Mouse (Mus musculus) spleen, embryonic (tissue): ENCODE data around the gene Prpf4.

Source experiments
- CTCF ChIA-PET: fragments of 350-600 bp; sonication (Branson Sonifier 250); formaldehyde crosslinking; loops from one replicate; lab custom pipeline; 2022; lab: Charles Lee

Gene Prpf4

GRCm38 (mm10) chr4:62389592-62390512, 18.7 kb upstream of the Prpf4 start:
- CTCF ChIA-PET, result no interaction called here

DNA sequence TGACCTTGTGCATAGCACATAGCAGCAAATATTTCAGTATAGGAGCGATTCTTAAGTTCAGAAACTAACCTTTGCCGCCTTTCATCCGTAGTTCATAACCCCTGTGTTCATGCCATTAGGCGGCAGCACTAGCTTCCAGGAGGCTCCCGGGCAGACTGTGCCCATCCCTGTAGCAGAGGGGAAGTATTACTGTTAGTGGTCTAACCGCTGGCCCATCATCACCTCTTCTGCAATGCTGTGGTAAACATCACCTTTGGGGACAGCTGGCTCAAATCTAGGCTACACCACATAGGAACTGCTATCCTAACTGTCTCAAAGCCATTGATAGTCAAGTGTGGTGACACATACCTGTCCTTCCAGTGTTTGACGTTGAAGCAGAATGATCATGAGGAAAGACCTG, 16.7 kb upstream of the Prpf4 start:
- CTCF ChIA-PET, result interaction anchor here (0.6 kb wide), 2 partner anchors 54 to 101 kb away, joined by 3 to 4 read pairs; no protein-coding TSS in a partner anchor

- CTCF ChIA-PET, result no interaction called here
Measured at GRCm38 (mm10) chr4:62393459-62393858, 15.1 kb upstream of the Prpf4 start.

GRCm38 (mm10) chr4:62395806-62396205, 12.8 kb upstream of the Prpf4 start:
- CTCF ChIA-PET, result no interaction called here

GRCm38 (mm10) chr4:62397616-62398365, 10.8 kb upstream of the Prpf4 start:
- CTCF ChIA-PET, result no interaction called here

DNA sequence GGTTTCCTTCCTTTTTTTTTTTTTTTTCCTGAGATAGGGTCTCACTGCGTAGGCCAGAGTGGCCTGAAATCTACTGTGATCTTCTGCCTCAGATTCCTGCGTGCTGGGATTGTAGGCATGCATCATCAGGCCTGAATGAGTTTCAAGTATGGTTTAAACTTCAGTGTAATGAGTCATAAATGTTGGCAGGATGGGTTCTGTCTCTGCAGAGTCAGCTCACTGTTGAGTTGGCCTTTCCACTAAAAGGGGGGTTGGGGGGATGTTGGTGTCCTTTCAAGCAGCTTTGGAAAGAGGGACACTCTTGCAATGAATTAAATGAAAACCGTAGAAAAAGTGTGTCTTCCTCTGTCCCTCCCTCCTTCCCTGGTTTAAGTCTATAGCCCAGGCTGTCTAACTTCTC, 9.6 kb upstream of the Prpf4 start:
- CTCF ChIA-PET, result no interaction called here

- CTCF ChIA-PET, result no interaction called here
Measured at GRCm38 (mm10) chr4:62406133-62406532, 2.5 kb upstream of the Prpf4 start.

GRCm38 (mm10) chr4:62407730-62408582, 641 bp upstream of the Prpf4 start:
- CTCF ChIA-PET, result interaction anchor here (0.6 to 1.0 kb wide), 3 partner anchors 41 to 56 kb away, joined by 3 to 5 read pairs (median 3); no protein-coding TSS in a partner anchor

- CTCF ChIA-PET, result interaction anchor here (0.5 kb wide), 1 partner anchor 124 kb away, joined by 4 read pairs; no protein-coding TSS in a partner anchor
Measured at GRCm38 (mm10) chr4:62409615-62410014, 1.0 kb downstream of the Prpf4 start.

GRCm38 (mm10) chr4:62410325-62410724, 1.7 kb downstream of the Prpf4 start:
- CTCF ChIA-PET, result no interaction called here

- CTCF ChIA-PET, result interaction anchor here (0.7 kb wide), 1 partner anchor 74 kb away, joined by 8 read pairs; no protein-coding TSS in a partner anchor
Measured at GRCm38 (mm10) chr4:62411606-62412005, 3.0 kb downstream of the Prpf4 start.

DNA sequence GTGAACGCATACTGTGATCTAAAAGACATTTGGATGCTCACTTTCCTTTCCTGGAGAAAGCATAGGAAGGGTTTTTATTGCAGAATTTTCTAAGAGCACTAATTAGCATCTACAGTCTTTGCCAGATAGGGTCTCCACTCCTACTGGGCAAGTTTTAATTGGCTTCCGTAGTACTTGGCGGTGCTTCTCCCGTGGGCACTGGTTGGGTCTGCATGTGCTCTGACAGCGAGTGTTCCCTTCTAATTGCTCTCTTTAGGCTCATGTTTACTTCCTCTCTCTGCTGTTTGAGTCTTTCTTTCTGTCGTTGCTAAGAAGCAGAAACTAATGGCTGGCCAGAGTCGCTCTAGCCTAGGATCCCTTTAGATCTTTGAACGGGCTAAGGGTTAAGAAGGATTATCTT, 9.9 kb downstream of the Prpf4 start:
- CTCF ChIA-PET, result no interaction called here

- CTCF ChIA-PET, result no interaction called here
Measured at GRCm38 (mm10) chr4:62419091-62419490, 10.5 kb downstream of the Prpf4 start.

- CTCF ChIA-PET, result interaction anchor here (0.6 kb wide), 1 partner anchor 65 kb away, joined by 3 read pairs; no protein-coding TSS in a partner anchor
Measured at GRCm38 (mm10) chr4:62425891-62426290, 17.3 kb downstream of the Prpf4 start.

- CTCF ChIA-PET, result no interaction called here
Measured at GRCm38 (mm10) chr4:62427978-62428758, 19.6 kb downstream of the Prpf4 start.

- CTCF ChIA-PET, result no interaction called here
Measured at GRCm38 (mm10) chr4:62429616-62430015, 21.0 kb downstream of the Prpf4 start.

DNA sequence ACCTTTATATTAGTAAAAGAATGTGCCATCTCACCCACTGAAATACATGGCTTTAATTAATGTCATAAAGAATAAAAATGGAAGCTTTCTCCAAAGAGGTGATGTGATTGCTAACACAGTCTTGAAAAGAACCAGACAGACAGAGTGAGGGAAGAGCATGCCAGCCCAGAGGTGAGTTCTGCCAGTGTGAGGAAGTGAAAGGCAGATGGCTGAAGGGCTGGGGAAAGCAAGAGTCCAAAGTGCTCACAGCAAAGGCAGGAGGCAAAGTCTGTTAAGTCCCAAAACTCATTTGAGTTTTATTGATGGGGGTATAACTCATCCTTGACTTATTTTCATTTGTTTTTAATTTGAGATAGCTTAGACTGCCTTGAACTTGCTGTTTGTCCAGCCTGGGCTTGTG, 22.1 kb downstream of the Prpf4 start:
- CTCF ChIA-PET, result no interaction called here

- CTCF ChIA-PET, result no interaction called here
Measured at GRCm38 (mm10) chr4:62431522-62431921, 22.9 kb downstream of the Prpf4 start.

GRCm38 (mm10) chr4:62433939-62434870, 25.6 kb downstream of the Prpf4 start:
- CTCF ChIA-PET, result no interaction called here
